Mouse (Mus musculus): Measurements from ENCODE around the gene S1pr1. TPM values are rescaled to one million over a fixed set of nuclear protein-coding genes. Genes with fewer than 3 reads are reported as not detected.

S1pr1 gene
- total and polyA plus RNA-seq, 3 experiments = 0.08 to 0.13 TPM; not detected in 1

DNA sequence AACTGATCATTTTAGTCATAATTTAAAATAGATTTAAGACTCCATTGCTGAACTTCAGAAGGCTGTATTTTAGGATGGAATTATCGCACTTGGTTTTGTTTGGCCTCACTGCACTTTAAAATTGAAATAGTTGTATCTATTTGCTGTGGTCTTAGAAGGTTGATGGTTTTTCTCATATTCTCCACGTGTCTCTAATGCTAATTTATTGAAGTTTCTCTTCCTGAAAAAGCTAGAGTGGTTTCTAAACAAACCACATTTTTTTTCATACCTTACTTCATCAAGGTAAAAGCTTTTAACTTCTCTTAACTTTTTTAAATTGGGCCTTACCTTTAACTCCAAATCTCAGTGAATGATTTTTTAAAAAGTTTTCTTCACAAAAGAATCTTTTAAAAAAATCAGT, 4.8 kb downstream of the S1pr1 start:
- Histone ChIP-seq H3K9me3 (replicated peaks; ENCODE audit: insufficient read depth, low read length) (no peaks in the 10 kb centered on the region), H3K27ac (ENCODE audit: control insufficient read depth, low read depth, low read length) (no peak overlapping the region), H3K79me2 (ENCODE audit: control insufficient read depth, insufficient read depth, low read length, poor library complexity) (no peaks in the 10 kb centered on the region), H3K27me3 (ENCODE audit: control insufficient read depth in 1 of 2, insufficient read depth in 2 of 2, low read length in 2 of 2) (no peaks in the 10 kb centered on the region; a peak in 2 of 4 replicates), H3K9ac (ENCODE audit: control insufficient read depth, low read depth, low read length, poor library complexity, severe bottlenecking) (no peak overlapping the region), H3K36me3 (ENCODE audit: control insufficient read depth in 1 of 2, insufficient read depth in 2 of 2, low read length in 2 of 2) (peaks cover 0 to 9% of the 10 kb centered on the region in 2 experiments; a peak in 2 of 4 replicates), H3K4me1 (ENCODE audit: control insufficient read depth in 1 of 2, insufficient read depth in 2 of 2, low read length in 2 of 2) (peaks cover under 1 to 16% of the 10 kb centered on the region in 2 experiments; a peak in 2 of 4 replicates), H3K4me3 (ENCODE audit: control insufficient read depth in 1 of 2, insufficient read depth in 1 of 2, low read depth in 2 of 2, low read length in 2 of 2) (no peak overlapping the region)
- no peak for DNase-seq (ENCODE audit: low read depth, low spot score)
- no peak for TF ChIP-seq ZMIZ1 (IDR thresholded peaks at IDR 0.05; ENCODE audit: low read depth, low read length)
- no peak for TF ChIP-seq SMC3 (IDR thresholded peaks at IDR 0.05; ENCODE audit: low read depth, low read length)
- TF ChIP-seq ETS1 (IDR thresholded peaks at IDR 0.05; ENCODE audit: low read depth, low read length) = no peak
- no peak for TF ChIP-seq MAZ (IDR thresholded peaks at IDR 0.05; ENCODE audit: low read depth, low read length)
- TF ChIP-seq TBP (IDR thresholded peaks at IDR 0.05; ENCODE audit: low read depth, low read length) = no peak
- no peak for TF ChIP-seq E2F4 (IDR thresholded peaks at IDR 0.05; ENCODE audit: borderline replicate concordance, low read depth, low read length)
- no peak for TF ChIP-seq CTCF (IDR thresholded peaks at IDR 0.05 in 2 of 3, conservative IDR thresholded peaks at IDR 0.05 in 1 of 3; ENCODE audit: control insufficient read depth in 1 of 3, insufficient read depth in 1 of 3, low read depth in 2 of 3, low read length in 3 of 3, poor library complexity in 1 of 3, severe bottlenecking in 1 of 3)
- no peak for TF ChIP-seq MAFK (IDR thresholded peaks at IDR 0.05; ENCODE audit: borderline replicate concordance, low read depth, low read length)
- TF ChIP-seq POLR2AphosphoS2 (IDR thresholded peaks at IDR 0.05; ENCODE audit: low read length) = no peak
- TF ChIP-seq EP300 (IDR thresholded peaks at IDR 0.05; ENCODE audit: low read depth in 1 of 2, low read length in 2 of 2) = no peak
- no peak for TF ChIP-seq UBTF (IDR thresholded peaks at IDR 0.05; ENCODE audit: borderline replicate concordance, insufficient read depth, low read depth, low read length)

DNA sequence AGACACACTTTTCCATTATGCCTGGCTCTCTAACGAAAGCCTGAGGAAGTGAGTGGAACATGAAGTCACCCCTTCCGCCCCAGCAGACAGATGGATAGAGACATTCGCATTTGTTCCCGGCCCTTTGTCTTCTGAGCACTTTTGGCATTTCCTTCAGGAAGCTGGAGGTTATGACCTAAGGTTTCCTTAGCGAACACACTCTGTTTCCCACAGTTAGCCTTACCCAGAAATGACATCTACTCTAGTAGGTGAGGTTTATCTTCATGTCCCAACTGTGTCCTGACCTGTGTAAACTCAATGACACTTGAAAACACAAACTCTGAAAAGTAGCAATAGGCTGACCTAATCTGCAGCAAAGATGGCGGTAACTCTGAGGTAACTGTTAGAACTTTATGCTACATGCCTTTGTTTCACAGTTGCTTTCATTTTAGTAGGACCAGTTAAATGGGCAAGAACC, 5.7 kb downstream of the S1pr1 start:
- TF ChIP-seq POLR2AphosphoS2 (IDR thresholded peaks at IDR 0.05; ENCODE audit: low read length) (no peak), GABPA (IDR thresholded peaks at IDR 0.05; ENCODE audit: low read depth, low read length) (no peak), ZMIZ1 (IDR thresholded peaks at IDR 0.05; ENCODE audit: low read depth, low read length) (no peak), MAX (IDR thresholded peaks at IDR 0.05; ENCODE audit: low read length) (no peak), MYB (IDR thresholded peaks at IDR 0.05; ENCODE audit: low read depth, low read length) (no peak), MYC (IDR thresholded peaks at IDR 0.05; ENCODE audit: low read depth, low read length) (no peak), HCFC1 (IDR thresholded peaks at IDR 0.05; ENCODE audit: low read depth, low read length) (no peak), JUND (IDR thresholded peaks at IDR 0.05; ENCODE audit: low read depth, low read length) (no peak), MXI1 (IDR thresholded peaks at IDR 0.05; ENCODE audit: low read depth, low read length) (no peak), GATA1 (IDR thresholded peaks at IDR 0.05; ENCODE audit: low read depth, low read length) (no peak), CTCF (IDR thresholded peaks at IDR 0.05 in 2 of 3, conservative IDR thresholded peaks at IDR 0.05 in 1 of 3; ENCODE audit: control insufficient read depth in 1 of 3, insufficient read depth in 1 of 3, low read depth in 2 of 3, low read length in 3 of 3, poor library complexity in 1 of 3, severe bottlenecking in 1 of 3) (no peak), CHD1 (IDR thresholded peaks at IDR 0.05; ENCODE audit: low read depth, low read length) (no peak), NELFE (IDR thresholded peaks at IDR 0.05; ENCODE audit: low read depth, low read length) (no peak), UBTF (IDR thresholded peaks at IDR 0.05; ENCODE audit: borderline replicate concordance, insufficient read depth, low read depth, low read length) (no peak), ZC3H11A (IDR thresholded peaks at IDR 0.05; ENCODE audit: low read depth, low read length) (no peak), ZNF384 (IDR thresholded peaks at IDR 0.05; ENCODE audit: low read depth, low read length) (no peak)
- Histone ChIP-seq H3K36me3 (ENCODE audit: control insufficient read depth in 1 of 2, insufficient read depth in 2 of 2, low read length in 2 of 2) (peaks cover 0 to 8% of the 10 kb centered on the region in 2 experiments; a peak in 2 of 4 replicates), H3K79me2 (ENCODE audit: control insufficient read depth, insufficient read depth, low read length, poor library complexity) (no peaks in the 10 kb centered on the region), H3K4me1 (ENCODE audit: control insufficient read depth in 1 of 2, insufficient read depth in 2 of 2, low read length in 2 of 2) (peaks cover 3 to 14% of the 10 kb centered on the region in 2 experiments; a peak in 2 of 4 replicates), H3K27ac (ENCODE audit: control insufficient read depth, low read depth, low read length) (no peak overlapping the region), H3K4me3 (ENCODE audit: control insufficient read depth in 1 of 2, insufficient read depth in 1 of 2, low read depth in 2 of 2, low read length in 2 of 2) (no peak overlapping the region), H3K27me3 (ENCODE audit: control insufficient read depth in 1 of 2, insufficient read depth in 2 of 2, low read length in 2 of 2) (no peaks in the 10 kb centered on the region; a peak in 2 of 4 replicates), H3K9ac (ENCODE audit: control insufficient read depth, low read depth, low read length, poor library complexity, severe bottlenecking) (no peak overlapping the region), H3K9me3 (replicated peaks; ENCODE audit: insufficient read depth, low read length) (no peaks in the 10 kb centered on the region)
- DNase-seq (ENCODE audit: low read depth, low spot score) = no peak

Data from MEL (cell line).